Mouse (Mus musculus) brain, embryonic 14.5 days (tissue): ENCODE measurements around the gene Gpr3. TPM values are rescaled to one million over a fixed set of nuclear protein-coding genes. Genes with fewer than 3 reads are reported as not detected.
A peak's percentile ranks its signal among the peaks of the same experiment; 100 is the strongest.

ENCODE experiments used
- DNase-seq: peaks from one replicate; pipeline ENCODE4 v3.0.0-alpha.2; 2011; ENCODE audit warnings: low read depth
- CTCF ChIP-seq: fragments of 200-500 bp; IDR thresholded peaks from 2 replicates; pipeline ENCODE4 v1.5.1; 2012; ENCODE audit warnings: inconsistent platforms, mild to moderate bottlenecking, moderate library complexity, borderline replicate concordance; ENCODE audit not compliant: insufficient read depth, insufficient read length; ENCODE audit errors: extremely low read depth
- POLR2A ChIP-seq: fragments of 200-500 bp; IDR thresholded peaks from 2 replicates; pipeline ENCODE4 v1.6.1; 2012; ENCODE audit warnings: mild to moderate bottlenecking, inconsistent platforms, borderline replicate concordance; ENCODE audit not compliant: poor library complexity, insufficient read depth, insufficient read length, severe bottlenecking; ENCODE audit errors: extremely low read depth
- polyA plus RNA-seq: library from polyadenylated mRNA; depleted of rRNA; stranded (reverse); fragments of >200 nt; gene quantifications from 2 replicates; pipeline ENCODE4 v1.2.3, GENCODE M21; 2012

The Gpr3 gene
- polyA plus RNA-seq, 1 experiment = 2.7 TPM

GRCm38 (mm10) chr4:133247806-133248449 lies 35.6 kb upstream of the Gpr3 start:
- no peak for TF ChIP-seq CTCF
- no peak for TF ChIP-seq POLR2A

GRCm38 (mm10) chr4:133247072-133247471 lies 34.7 kb upstream of the Gpr3 start:
- no peak for DNase-seq
- TF ChIP-seq CTCF = no peak

More at GRCm38 (mm10) chr4:133247806-133248449, 35.6 kb upstream of the Gpr3 start:
- no peak for DNase-seq

GRCm38 (mm10) chr4:133244289-133244688 lies 32.0 kb upstream of the Gpr3 start:
- no peak for DNase-seq
- TF ChIP-seq CTCF (no peak), POLR2A (no peak)

GRCm38 (mm10) chr4:133243538-133243937 lies 31.2 kb upstream of the Gpr3 start:
- TF ChIP-seq CTCF (no peak), POLR2A (no peak)
- no peak for DNase-seq

DNA sequence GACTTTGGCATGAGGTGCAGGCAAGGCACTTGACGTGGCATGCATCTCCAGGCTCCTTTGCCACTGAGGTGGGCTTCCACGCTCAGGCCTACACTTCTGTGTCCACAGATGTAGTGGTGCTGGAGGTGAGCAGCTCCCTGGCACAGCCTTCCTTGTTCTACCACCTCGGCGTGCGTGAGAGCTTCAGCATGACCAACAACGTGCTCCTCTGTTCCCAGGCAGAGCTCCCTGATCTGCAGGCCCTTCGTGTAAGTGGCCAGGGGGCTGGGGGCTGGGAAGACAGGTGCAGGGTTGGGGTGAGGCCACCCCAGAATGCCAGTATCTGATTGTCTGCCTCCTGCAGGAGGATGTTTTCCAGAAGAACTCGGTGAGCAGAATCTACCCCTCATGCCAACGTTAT lies 30.4 kb upstream of the Gpr3 start:
- DNase-seq = no peak
- no peak for TF ChIP-seq CTCF
- TF ChIP-seq POLR2A = no peak

DNA sequence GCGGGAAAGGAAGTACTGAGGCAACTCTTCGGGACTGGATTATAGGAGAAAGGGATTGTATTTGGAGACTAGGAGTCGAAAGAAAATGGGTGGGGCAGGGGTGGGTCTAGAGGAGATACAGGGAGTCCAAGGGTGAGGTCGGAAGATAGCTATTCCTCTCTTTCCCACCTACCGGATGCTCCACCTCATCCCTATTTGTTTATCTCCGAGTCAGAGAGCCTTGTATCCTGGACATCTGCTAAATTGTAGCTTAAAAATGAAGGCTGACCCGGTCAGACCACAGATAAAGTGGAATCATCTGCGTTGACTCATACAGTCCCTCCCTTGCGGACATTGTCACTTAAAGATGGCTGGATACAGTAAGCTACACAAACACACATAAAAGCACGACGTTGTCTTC lies 29.6 kb upstream of the Gpr3 start:
- DNase-seq = no peak

DNA sequence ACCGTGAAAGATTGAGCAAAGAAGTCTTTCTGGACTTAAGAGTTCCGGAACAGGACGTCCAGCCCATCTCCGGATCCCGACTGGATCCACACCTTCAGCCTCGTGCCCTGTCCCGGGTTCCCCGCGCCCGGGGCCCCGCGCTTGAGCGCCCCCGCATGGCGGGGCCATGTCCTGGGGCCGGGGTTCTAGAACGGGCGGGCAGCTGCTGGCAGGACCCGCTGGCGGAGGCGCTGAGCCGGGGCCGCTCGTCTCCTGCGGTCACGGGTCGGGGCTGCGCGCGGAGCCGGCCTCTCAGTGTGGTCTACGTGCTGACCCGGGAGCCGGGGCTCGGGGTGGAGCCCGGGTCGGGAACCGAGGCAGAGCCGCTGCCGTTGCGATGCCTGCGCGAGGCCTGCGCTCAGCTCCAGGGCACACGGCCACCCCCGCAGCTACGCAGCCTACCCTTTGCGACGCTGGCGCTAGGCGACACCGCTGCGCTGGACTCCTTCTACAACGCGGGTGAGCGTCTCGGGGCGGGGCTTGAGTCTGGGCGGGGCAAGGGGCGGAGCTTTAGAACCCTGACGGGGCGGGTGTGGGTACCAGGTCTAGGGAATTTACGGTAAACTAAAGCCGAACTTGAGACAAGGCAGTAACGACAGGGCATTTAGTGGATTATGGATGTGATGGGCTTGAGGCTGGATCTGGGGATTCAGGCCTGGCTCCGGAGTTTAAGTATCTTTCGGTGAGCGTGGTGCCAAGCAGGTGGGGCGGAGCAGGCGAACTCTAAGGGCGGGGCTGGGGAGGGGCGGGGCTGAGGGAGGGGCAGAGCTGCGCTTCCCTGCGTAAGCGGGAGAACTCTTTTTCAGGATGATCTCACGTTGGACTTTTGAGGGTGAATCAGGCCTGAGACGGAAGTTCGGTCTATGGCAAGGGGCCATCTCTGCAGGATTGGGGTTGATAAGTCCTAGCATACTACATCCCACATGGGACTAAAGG lies 28.9 kb upstream of the Gpr3 start:
- TF ChIP-seq CTCF (no peak), POLR2A (no peak)
- DNase-seq = peak; percentile 87

More for the DNA sequence above, 29.6 kb upstream of the Gpr3 start:
- TF ChIP-seq POLR2A (no peak), CTCF (no peak)

- no peak for DNase-seq
- TF ChIP-seq POLR2A = no peak
- no peak for TF ChIP-seq CTCF
These were observed 28.2 kb upstream of the Gpr3 start, which contains the start of gene Map3k6 for GRCm38 (mm10) chr4:133240490-133240921. Gene Map3k6, plus strand, starts transcription at chr4:133240818.

DNA sequence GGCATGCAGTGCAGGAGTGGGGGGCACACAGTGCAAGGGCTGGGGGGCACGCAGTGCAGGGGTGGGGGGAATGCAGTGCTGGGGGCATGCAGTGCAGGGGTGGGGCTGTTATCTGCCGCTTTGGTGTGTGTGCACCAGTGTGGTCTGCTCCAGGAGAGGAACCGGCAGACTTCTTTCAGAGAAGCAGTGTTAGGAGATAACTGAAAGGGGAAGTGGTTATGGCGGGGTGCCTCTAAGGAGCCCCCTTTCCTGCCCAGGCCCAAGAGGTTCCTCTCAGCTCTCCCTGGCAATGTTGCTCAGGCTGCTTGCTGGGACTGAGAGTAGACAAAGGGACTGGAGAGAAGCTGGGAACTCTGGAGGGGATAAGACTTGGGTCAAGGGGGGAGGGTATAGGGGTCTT lies 25.6 kb upstream of the Gpr3 start:
- DNase-seq = no peak
- TF ChIP-seq CTCF = no peak
- TF ChIP-seq POLR2A = no peak

DNA sequence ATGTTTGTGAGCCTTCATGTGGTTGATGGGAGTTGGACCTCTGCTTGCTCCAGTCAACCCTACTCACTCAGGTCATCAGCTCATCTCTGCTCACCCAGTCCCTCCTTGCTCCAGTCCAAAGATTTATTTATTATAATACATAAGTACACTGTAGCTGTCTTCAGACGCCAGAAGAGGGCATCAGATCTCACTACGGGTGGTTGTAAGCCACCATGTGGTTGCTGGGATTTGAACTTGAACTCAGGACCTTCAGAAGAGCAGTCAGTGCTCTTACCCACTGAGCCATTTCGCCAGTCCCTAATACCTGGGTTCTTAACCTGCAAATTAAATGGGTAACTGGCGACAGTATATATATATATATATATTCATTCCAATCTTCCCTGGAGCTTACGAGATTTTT lies 23.1 kb upstream of the Gpr3 start:
- TF ChIP-seq CTCF (no peak), POLR2A (no peak)
- no peak for DNase-seq

DNA sequence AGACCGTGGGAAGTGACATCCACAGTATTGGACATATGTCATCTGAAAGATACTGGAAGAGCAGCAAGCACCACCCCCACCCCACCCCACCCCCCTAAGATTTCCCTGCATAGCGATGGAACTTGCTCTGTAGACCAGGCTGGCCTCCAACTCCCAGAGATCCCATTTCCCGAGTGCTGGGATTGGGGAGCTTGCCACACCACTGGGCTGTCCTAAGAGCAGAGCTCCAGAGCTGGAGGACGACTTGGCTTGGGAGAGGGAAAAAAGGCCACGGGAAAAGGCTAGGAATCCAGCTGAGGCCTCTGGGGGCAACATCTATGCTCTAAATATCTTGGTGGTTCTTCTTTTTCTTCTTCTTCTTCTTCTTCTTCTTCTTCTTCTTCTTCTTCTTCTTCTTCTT lies 22.4 kb upstream of the Gpr3 start:
- TF ChIP-seq POLR2A (no peak), CTCF (no peak)
- DNase-seq = no peak
